Mouse (Mus musculus) ES-Bruce4 (cell line): ENCODE results near the gene Dnah11.
A peak's percentile ranks its signal among the peaks of the same experiment; 100 is the strongest.

Source experiments
- CTCF ChIP-seq: IDR thresholded peaks from one replicate; pipeline ENCODE4 v1.8.1; 2011; ENCODE audit warnings: low read depth, low read length
- POLR2A ChIP-seq: IDR thresholded peaks from one replicate; pipeline ENCODE4 v1.8.1; 2011; ENCODE audit warnings: low read length; ENCODE audit not compliant: insufficient read depth

DNA sequence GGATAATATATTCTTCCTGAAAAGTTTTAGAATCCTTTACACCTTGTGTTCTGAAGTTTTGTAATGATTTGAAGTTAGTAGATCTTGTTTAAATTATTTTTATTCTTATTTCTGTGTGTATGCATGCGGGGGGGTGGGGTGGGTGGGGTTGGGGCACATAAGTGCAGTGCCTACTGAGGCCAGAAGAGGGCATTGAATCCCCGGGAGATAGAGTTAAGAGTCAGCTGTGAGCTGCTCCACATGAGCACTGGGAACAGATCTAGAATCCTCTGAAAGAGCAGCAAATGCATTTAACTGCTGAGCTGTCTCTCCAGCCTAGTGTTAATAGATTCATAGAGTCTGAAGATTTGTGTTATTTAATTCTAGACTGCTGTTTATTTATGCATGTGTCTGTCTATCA is 364.2 kb downstream of the Dnah11 start:
- TF ChIP-seq POLR2A = no peak
- peak; percentile 14 for TF ChIP-seq CTCF
